Mouse (Mus musculus) embryonic facial prominence, embryonic 14.5 days (tissue): ENCODE results near the gene Thada. TPM values are rescaled to one million over a fixed set of nuclear protein-coding genes. Genes with fewer than 3 reads are reported as not detected.

Experiments used
- ATAC-seq: fragments of 200-750 bp; cut with Nextera tagmentation; 2 replicates; pipeline ENCODE4 v1.8.0; 2017; ENCODE audit warnings: low read depth, moderate number of reproducible peaks, moderate TSS enrichment
- DNase-seq: peaks from one replicate; pipeline ENCODE4 v3.0.0-alpha.2; 2015; ENCODE audit warnings: low spot score
- H3K27ac ChIP-seq: fragments of 300-500 bp; sonication (generic); replicated peaks from 2 replicates; pipeline ENCODE4 v1.5.1; 2014; ENCODE audit warnings: low read depth, mild to moderate bottlenecking, low read length, moderate library complexity
- H3K27me3 ChIP-seq: fragments of 300-500 bp; sonication (generic); replicated peaks from 2 replicates; pipeline ENCODE4 v1.6.1; 2014; ENCODE audit warnings: low read length; ENCODE audit not compliant: control insufficient read depth, insufficient read depth
- H3K36me3 ChIP-seq: fragments of 300-500 bp; sonication (generic); 2 replicates; pipeline ENCODE4 v1.6.1; 2014; ENCODE audit warnings: low read length, mixed read lengths; ENCODE audit not compliant: control insufficient read depth, insufficient read depth
- H3K4me1 ChIP-seq: fragments of 300-500 bp; sonication (generic); 2 replicates; pipeline ENCODE4 v1.6.1; 2014; ENCODE audit warnings: antibody characterized with exemption, low read length; ENCODE audit not compliant: control insufficient read depth, insufficient read depth
- H3K4me2 ChIP-seq: fragments of 300-500 bp; sonication (generic); 2 replicates; pipeline ENCODE4 v1.6.1; 2014; ENCODE audit warnings: low read depth, mild to moderate bottlenecking, low read length, moderate library complexity, mixed read lengths
- H3K4me3 ChIP-seq: fragments of 300-500 bp; sonication (generic); 2 replicates; pipeline ENCODE4 v1.5.1; 2014; ENCODE audit warnings: low read depth, mild to moderate bottlenecking, low read length
- H3K9ac ChIP-seq: fragments of 300-500 bp; sonication (generic); 2 replicates; pipeline ENCODE4 v1.6.1; 2014; ENCODE audit warnings: low read depth, mild to moderate bottlenecking, low read length, moderate library complexity, mixed read lengths
- H3K9me3 ChIP-seq: fragments of 300-500 bp; sonication (generic); 2 replicates; pipeline ENCODE4 v1.6.1; 2016; ENCODE audit warnings: low read length; ENCODE audit not compliant: control insufficient read depth
- WGBS: fragments of 180-500 bp; shearing (Covaris S2); extraction: QIAGEN DNeasy Blood & Tissue Kit; methylation state at CpG from one replicate; pipeline ENCODE4 v1.1.7; 2014; 5-methylcytosine and 5-hydroxymethylcytosine counted together
- polyA plus RNA-seq: library from polyadenylated mRNA; unstranded; fragments of >200 nt; fragmentation: Nextera tagmentation; extraction: Ambion mirVana; gene quantifications from 2 replicates; pipeline ENCODE4 v1.2.1, GENCODE M21; 2014

Thada gene
- polyA plus RNA-seq, 1 experiment from 2014 or later, result 6.2 TPM

DNA sequence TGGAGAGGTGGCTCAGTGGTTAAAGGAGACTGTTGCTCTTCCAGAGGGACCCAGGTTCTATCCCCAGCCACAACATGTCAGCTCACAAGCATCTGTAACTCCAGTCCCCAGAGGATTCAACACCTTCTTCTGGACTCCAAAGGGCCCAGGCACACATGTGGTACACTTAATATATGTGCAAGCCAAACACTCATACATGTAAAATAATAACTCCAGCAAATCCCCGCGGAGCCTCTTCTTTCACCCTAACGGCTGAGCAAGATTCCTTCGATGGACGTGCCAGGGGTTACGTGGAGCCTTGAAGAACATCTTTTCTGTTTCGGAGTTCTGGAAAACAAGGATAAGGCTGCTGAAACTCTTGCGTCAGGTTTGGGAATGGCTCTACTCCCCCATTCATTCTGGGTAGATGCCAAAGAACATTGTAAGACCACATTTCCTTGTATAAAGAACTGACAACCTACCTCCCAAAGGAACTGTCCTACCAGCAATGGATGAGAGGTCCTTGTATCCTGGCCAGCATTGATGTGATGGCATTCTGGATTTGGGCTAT is 303.7 kb downstream of the Thada start:
- no peak overlapping the region for H3K9ac ChIP-seq
- no peak overlapping the region for H3K4me3 ChIP-seq
- 62% methylated on average over 8 of the region's 8 CpGs for WGBS
- DNase-seq (peak; percentile 56), ATAC-seq (no peak)
- no peaks in the 10 kb centered on the region for H3K36me3 ChIP-seq
- H3K9me3 ChIP-seq, result no peaks in the 10 kb centered on the region
- peak overlapping the region; percentile 19; the same call in 1 of the 2 replicates for H3K27ac ChIP-seq
- no peaks in the 10 kb centered on the region for H3K27me3 ChIP-seq
- H3K4me1 ChIP-seq, result peaks cover 26% of the 10 kb centered on the region
- no peak overlapping the region for H3K4me2 ChIP-seq

DNA sequence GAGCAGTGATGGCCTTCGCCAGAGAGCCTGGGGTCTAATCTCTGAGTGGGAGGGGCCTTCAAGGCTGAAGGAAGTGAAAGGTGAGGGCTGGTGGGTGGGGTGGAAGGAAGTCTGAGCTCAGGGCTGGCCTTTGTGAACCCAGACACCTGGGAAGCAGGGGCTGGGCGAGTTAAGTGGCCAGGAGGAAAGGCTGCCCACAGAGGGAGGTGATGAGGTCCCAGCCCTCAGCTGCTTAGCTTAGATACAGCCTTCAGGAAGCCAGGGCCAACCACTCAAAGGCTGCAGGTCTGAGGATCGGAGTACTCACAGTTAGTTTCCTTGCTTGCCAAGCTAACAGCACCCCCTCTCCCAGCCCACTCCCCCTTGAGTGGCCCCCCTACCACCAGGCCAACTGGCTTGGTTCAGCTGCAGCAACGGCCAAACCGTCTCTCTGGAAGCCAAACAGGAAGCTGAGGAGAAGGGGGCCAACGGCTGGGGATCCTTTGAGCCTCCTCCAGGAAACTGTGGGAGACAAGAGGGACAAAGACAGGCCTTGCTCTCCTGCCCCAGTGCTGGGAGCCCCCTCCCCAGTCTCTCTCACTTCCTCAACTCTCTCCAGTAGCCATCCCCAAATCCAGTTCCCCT is 304.7 kb downstream of the Thada start:
- WGBS, result 36% methylated on average over 5 of the region's 6 CpGs
- Histone ChIP-seq H3K9ac (no peak overlapping the region), H3K4me2 (no peak overlapping the region), H3K27me3 (no peaks in the 10 kb centered on the region), H3K4me1 (peaks cover 27% of the 10 kb centered on the region), H3K36me3 (no peaks in the 10 kb centered on the region), H3K4me3 (no peak overlapping the region), H3K9me3 (no peaks in the 10 kb centered on the region), H3K27ac (peak overlapping the region; percentile 19; the same call in 1 of the 2 replicates)
- DNase-seq, result peak; percentile 67
- peak; percentile 34; the same call in 1 of the 2 replicates for ATAC-seq

DNA sequence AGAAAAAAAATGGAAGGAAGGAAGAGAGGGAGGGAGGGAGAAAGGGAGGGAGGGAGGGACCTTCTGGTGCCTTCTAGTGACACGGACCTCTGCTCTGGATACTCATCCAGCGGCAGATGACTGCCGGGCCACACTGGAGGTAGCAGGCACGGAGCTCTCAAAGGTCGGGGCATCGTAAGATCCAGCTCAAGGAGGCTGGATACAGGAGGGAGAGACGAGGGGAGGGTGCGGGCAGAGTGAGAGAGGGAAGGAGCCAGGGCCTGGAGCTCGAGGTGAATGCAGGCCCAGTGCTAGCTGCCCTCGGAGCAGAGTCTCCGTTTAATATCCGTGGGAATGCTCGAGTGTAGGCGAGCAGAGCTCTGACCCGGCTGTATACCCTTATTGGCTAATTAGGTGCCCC is 307.1 kb downstream of the Thada start:
- H3K9me3 ChIP-seq, result no peaks in the 10 kb centered on the region
- no peaks in the 10 kb centered on the region for H3K36me3 ChIP-seq
- no peak overlapping the region for H3K4me3 ChIP-seq
- peaks cover 27% of the 10 kb centered on the region for H3K4me1 ChIP-seq
- 51% methylated on average over 13 of the region's 15 CpGs for WGBS
- no peaks in the 10 kb centered on the region for H3K27me3 ChIP-seq
- ATAC-seq (no peak), DNase-seq (no peak)
- no peak overlapping the region for H3K27ac ChIP-seq
- H3K9ac ChIP-seq, result no peak overlapping the region
- H3K4me2 ChIP-seq, result no peak overlapping the region

DNA sequence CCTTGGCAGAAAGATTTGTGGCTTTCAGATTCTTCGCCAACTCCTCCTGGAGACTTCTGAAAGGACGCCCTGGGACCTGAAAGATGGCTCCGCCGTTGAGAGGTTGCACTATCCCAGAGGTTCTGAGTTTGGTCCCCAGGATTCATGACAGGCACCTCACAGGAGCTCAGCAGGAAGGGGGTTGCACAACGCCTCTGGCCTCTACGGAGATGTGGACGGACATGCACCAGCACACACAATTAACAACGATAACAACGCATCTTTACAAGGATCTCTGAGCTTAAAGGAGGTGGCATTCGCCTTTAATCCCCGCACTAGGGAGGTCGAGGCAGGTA is 307.6 kb downstream of the Thada start:
- DNase-seq (no peak), ATAC-seq (no peak)
- H3K27me3 ChIP-seq, result no peaks in the 10 kb centered on the region
- H3K4me1 ChIP-seq, result peaks cover 27% of the 10 kb centered on the region
- H3K9me3 ChIP-seq, result no peaks in the 10 kb centered on the region
- H3K36me3 ChIP-seq, result no peaks in the 10 kb centered on the region
- H3K4me3 ChIP-seq, result no peak overlapping the region
- no peak overlapping the region for H3K27ac ChIP-seq
- no peak overlapping the region for H3K4me2 ChIP-seq
- 89% methylated on average over 12 of the region's 12 CpGs for WGBS
- H3K9ac ChIP-seq, result no peak overlapping the region

DNA sequence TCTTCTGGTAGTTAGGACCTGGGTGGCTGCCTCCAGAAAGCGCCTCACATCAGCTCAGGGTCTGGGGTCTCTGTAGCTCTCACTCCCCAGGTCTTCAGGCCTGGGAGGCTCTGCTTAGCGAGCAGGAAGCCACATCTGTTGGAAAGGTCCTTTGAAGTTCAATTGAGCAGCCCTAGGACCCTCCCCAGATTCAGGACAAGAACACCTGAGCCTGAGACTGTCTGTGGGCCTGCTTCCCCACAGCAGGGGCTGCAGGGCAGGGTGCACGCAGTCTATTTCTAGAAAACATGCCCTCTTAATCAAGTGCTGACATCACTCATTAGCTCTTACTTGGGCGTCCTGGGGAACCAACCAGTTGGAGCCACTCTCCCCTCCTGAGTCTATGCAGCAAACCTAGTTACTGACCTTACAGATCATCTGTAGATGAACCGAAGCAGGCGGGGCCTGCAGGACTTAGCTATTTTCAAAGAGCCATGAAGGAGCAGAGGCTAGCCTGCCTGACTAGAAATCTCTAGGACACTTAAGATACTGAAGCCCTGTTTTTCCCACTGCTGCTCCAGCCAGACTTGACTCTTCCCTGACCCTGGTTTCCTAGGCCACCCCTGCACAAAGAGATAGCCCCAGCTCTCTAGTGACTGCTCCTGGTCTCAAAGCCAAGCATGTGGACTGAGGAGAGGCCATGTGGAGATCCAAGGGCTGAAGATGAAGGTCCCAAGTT is 308.1 kb downstream of the Thada start:
- Histone ChIP-seq H3K9me3 (no peaks in the 10 kb centered on the region), H3K27ac (no peak overlapping the region), H3K9ac (no peak overlapping the region), H3K4me1 (peaks cover 27% of the 10 kb centered on the region), H3K4me3 (no peak overlapping the region), H3K27me3 (no peaks in the 10 kb centered on the region), H3K36me3 (no peaks in the 10 kb centered on the region), H3K4me2 (no peak overlapping the region)
- no peak for ATAC-seq
- no peak for DNase-seq
- WGBS, result 56% methylated on average over 6 of the region's 6 CpGs

DNA sequence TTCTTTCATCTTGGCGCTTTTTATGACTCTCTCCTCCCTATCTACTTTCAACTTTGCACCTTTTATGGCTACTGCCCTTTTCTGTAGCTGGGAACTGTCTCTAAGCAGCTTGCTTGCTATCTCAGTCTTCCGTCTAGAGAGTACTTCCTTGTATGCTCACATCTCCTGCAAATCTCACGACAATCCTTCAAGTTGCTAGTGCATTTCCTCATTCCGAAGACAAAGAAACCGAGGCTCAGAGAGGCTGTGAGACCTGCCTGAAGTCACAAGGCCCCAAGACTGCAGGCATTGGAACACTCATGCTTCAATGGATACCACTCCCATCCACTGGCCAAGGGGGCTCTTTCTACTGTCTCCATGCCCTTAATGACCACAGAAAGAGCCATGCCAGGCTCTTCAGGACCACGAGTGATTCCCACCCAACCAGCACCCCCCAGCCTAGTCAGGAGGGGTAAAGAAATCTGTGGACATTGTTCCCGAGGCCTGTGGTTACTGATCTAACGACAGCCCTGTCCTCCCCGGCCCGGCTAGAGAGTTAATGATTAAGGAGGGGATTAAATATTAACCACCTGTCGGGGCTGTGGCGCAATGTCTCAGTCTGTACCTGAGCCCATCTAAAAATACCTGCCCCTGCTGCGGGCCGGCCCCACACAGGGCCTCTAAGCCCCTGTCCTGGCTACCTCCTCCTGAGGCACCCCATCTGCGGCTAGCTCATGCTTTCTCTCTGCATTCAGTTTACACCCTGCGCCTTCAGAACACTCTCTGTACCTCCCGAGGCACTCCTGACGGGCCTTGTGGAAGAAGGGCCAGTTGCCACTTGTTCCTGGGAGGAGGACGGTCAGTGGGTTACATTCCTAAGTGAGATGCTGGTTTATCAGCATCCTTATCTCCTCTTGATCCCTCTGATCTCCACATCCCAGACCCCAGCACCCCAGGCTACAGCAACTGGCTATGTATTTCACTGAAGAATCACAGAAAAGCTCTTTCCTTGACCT is 309.0 kb downstream of the Thada start:
- WGBS, result 43% methylated on average over 19 of the region's 19 CpGs
- Histone ChIP-seq H3K4me1 (peaks cover 21% of the 10 kb centered on the region), H3K4me3 (no peak overlapping the region), H3K9ac (no peak overlapping the region), H3K27ac (no peak overlapping the region), H3K9me3 (no peaks in the 10 kb centered on the region), H3K27me3 (no peaks in the 10 kb centered on the region), H3K36me3 (no peaks in the 10 kb centered on the region), H3K4me2 (no peak overlapping the region)
- DNase-seq, result no peak
- no peak for ATAC-seq

DNA sequence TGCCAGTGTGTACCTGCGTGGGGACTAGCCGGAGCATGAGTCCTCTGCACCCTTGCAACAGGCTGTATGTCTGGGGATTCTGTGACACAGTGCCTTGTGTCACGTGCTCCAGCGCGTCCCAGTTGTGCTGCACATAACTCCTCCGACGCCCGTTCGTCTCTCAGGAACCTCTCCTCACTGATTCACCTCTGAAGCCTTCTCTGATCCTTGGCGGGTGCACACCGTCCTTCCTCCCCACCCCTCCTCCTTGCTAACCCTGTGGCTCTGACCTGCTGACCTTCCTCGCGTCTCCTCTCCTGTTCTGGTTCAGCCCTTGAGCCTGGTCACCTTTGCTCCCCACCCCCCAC is 309.8 kb downstream of the Thada start:
- Histone ChIP-seq H3K27me3 (no peaks in the 10 kb centered on the region), H3K4me3 (no peak overlapping the region), H3K4me1 (peaks cover 13% of the 10 kb centered on the region), H3K9ac (no peak overlapping the region), H3K36me3 (no peaks in the 10 kb centered on the region), H3K4me2 (no peak overlapping the region), H3K27ac (no peak overlapping the region), H3K9me3 (no peaks in the 10 kb centered on the region)
- no peak for DNase-seq
- WGBS, result 47% methylated on average over 13 of the region's 13 CpGs
- no peak for ATAC-seq

DNA sequence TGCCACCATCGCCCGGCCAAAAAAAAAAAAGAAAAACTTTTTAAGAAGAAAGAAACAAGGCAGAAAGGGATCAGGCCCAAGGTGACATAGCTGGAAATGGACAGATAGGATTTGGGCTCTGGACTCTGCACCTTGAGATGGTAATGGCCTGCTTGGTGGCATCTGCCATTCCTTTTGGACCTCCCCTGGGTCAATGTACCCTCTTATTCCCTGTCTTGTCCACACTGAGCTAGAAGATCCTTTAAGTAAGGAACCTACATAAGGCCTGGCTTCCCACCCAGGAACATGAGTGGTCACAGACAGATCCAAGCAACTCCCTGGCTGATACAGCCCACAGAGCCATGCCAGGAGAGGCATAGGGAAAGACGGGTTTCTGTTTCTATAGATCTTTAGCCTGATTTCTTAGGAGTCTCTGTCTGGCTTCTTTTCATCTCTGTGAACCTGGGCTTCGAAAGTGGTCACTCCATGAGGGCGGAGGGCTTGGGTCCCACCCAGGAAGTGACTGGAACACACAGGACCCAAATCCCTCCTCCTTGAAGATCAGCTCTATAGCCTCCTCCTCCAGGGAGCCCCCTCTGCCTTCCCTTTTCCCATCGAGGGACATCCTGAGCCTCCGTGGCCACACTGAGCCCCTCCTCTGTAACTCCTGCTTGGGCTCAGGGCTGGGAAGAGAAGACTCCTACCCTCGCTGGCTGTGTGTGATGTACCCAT is 310.3 kb downstream of the Thada start:
- no peak overlapping the region for H3K4me3 ChIP-seq
- no peaks in the 10 kb centered on the region for H3K36me3 ChIP-seq
- H3K27ac ChIP-seq, result no peak overlapping the region
- H3K9ac ChIP-seq, result no peak overlapping the region
- no peak for DNase-seq
- no peaks in the 10 kb centered on the region for H3K27me3 ChIP-seq
- no peaks in the 10 kb centered on the region for H3K9me3 ChIP-seq
- H3K4me2 ChIP-seq, result no peak overlapping the region
- no peak for ATAC-seq
- 81% methylated on average over 8 of the region's 8 CpGs for WGBS
- peaks cover 8% of the 10 kb centered on the region; the same call in 1 of the 2 replicates for H3K4me1 ChIP-seq
